Mouse (Mus musculus) lung, adult 2 months (tissue): ENCODE results near the gene Ints13.

Source experiments
- CTCF ChIP-seq: fragments of 200-500 bp; IDR thresholded peaks from 2 replicates; pipeline ENCODE4 v1.5.1; 2011; ENCODE audit warnings: mild to moderate bottlenecking, low read length, control low read depth; ENCODE audit not compliant: insufficient read depth
- POLR2A ChIP-seq: fragments of 200-500 bp; IDR thresholded peaks from 2 replicates; pipeline ENCODE4 v1.6.1; 2011; ENCODE audit warnings: low read depth, mild to moderate bottlenecking, control low read depth, low read length, borderline replicate concordance; ENCODE audit errors: extremely low read depth

DNA sequence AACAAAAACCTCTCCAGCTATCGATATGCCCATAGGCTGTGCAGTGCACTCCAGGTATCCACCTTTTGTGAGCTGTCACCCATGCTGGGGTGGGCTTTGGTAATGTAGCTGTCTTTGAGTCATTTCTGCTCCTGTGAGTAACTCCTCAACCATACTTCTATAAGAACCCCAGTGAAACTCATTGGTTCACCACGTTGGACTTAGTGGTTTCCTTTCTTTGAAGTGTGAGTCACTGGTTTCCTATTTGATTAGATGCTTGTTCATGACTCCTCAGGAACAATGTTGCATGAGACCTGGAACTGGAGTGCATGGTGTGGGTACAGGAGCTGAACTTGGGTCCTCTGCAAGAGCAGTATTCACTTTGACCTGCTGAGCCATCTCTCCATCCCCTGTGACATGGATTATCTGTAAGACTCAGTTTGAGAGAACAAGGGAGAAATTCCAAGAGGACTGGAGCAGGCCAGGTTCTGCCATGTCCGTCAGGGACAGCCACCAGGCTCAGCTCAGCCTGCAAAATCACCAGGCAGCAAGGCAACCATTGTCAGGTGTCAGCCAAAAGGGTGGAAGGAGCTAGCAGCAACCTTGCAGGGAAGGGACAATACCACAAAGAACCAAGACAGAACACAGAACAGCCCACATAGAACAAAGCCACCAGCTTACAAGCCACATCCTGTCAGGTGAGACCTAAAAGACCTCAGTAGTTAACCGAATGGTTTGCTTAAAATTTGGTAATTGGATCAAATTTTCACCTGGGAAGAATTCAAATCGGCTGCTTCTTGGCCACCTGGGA lies 56.0 kb downstream of the Ints13 start:
- TF ChIP-seq CTCF (no peak), POLR2A (no peak)
